Mouse (Mus musculus) c-Kit-positive CD71-positive TER-119-negative erythroid progenitor cells, embryonic 14.5 days (primary cell): Measurements from ENCODE around the gene Tmem102.
A peak's percentile ranks its signal among the peaks of the same experiment; 100 is the strongest.

Source experiments
- DNase-seq: peaks from one replicate; pipeline ENCODE4 v3.0.0-alpha.2; 2013; ENCODE audit warnings: low read depth

Tmem102 gene

GRCm38 (mm10) chr11:69757303-69758089, 47.9 kb downstream of the Tmem102 start:
- no peak for DNase-seq

GRCm38 (mm10) chr11:69754701-69755100, 50.7 kb downstream of the Tmem102 start:
- peak; percentile 72 for DNase-seq

DNA sequence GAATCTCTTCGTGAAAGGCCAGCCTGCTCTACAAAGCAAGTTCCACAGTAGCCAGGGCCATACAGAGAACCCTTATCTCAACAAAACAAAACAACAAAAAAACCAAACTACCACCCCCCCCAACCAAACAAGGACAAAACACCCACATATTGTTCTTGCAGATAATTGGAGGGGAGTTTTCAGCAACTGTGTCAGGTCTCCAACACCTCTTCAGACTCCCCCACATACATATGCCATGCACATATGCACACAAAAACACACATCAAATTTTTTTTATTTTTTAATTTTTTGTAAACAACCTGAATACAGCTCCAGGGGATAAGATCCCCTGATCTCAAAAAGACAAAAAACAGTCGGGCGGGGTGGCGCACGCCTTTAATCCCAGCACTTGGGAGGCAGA, 51.2 kb downstream of the Tmem102 start:
- DNase-seq = peak; percentile 56
